Mouse (Mus musculus): Measurements from ENCODE around the gene Ppl. TPM values are rescaled to one million over a fixed set of nuclear protein-coding genes. Genes with fewer than 3 reads are reported as not detected.

Ppl gene
- total RNA-seq, 2 experiments from 2014 or later: 2.4 to 2.5 TPM

DNA sequence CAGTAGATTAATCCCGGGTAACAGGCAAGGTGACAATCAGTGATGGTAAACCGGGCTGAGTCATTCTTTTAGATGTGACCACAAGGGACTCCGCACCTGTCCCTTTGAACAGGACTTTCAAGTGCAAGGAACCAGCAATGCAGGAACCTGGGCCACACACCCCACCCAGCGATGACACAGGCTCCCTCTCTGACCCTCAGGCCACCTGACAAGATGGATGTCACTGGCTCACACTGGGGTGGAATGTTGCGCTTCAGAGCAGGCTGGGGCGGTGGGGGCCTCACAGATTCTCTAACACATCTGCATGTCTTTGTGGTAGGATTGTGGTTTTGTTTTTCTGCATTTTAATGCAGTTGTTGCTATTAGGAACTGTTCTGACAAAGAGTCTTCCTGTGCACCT lies 8.7 kb downstream of the Ppl start:
- no peak for DNase-seq

DNA sequence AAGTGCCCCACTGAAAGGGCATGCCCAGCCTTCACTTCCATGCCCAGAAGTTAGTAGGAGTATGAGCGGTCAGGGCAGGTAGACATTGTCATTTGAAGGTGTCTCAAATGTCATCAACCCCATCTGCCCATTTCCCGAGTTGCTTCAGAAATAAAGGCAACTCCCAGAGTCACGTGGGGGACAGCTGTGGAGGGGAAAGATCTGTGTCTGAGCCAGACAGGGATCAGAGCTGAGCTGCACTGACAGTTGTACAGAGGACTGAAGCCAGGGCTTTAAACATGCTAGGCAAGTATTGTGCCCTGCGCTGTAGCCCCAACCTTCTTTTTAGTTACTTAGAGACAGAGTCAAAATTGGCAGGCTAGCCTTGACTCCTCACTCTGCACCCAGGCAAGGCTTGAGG lies 12.4 kb downstream of the Ppl start:
- DNase-seq: no peak

DNA sequence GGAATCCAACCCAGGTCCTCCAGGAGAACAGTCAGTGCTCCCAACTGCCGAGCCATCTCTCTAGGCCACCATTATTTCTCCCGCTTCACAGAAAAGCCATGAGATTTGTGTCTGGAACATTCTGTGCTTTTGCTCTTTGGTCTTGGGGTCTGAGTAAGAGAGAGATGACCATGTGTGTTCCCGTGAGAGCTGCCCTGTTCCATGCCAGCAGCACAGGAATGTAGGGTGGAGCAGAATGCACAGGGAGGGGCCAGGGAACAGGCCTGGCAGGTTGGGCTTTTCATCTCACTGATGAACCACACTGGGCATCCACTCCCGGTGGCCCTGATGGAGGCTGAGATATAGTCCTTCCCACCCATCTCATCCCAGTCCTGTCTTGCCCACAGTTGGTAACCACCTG lies 12.8 kb downstream of the Ppl start:
- DNase-seq: no peak

DNA sequence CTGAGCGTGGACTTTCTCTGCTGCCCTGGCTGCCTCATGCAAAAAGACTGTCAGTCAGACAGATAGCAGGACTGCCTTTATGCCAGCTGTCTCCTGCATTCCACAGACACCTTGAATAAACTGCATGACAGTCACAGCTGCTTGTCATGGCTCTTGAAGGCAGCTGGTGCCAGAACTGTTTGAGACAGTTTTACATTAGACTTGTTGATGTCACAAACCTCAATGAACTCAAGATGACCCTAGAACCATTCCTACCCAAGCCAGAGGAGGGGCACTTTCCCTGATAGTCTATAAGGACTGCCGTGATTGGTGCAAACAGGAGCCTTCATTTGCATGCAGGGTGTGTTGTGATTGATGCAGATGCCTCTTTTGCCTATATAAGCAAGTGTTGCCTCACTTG lies 18.6 kb downstream of the Ppl start:
- no peak for DNase-seq

DNA sequence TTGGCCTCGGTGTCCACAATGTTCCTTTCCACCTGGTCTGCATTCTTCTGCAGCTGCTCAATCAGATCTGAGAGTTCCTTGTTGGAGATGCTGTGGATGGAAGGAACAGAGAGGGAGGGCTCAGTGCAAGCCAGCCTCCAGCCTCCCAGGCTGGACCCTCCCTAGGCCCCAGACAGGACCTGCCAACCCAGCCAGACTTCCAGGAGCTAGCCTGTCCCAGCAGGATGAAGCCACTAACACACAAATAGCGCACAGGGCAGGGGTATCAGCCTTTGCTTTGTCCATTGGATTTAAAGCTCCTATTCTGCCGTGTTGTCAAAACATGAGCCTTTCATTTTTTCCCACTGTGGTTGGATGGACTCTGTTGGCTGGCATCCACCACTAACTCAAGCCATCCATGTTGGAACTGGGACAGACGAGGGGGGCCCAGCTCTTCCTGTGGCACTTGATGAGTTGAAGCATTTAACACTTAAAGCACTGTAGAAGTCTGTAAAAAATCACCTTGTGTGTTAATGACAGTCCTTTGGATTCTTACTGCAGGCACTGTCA lies 19.1 kb downstream of the Ppl start:
- no peak for DNase-seq

DNA sequence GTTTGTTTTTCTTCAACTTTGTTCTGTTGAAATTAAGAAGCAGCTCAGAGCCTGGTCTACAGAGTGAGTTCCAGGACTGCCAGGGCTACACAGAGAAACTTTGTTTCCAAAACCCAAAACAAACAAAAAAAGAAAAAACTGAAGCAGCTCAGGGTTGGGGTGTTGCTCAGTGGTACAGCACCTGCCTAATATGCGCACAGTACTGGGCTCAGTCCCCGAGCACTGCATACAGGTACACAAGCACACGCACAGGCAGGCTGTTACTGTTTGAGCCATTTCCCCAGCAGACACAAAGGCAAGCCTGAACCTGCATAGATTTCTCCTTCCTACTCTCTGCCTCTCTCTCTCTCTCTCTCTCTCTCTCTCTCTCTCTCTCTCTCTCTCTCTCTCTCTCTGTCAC lies 21.2 kb downstream of the Ppl start:
- DNase-seq: no peak

DNA sequence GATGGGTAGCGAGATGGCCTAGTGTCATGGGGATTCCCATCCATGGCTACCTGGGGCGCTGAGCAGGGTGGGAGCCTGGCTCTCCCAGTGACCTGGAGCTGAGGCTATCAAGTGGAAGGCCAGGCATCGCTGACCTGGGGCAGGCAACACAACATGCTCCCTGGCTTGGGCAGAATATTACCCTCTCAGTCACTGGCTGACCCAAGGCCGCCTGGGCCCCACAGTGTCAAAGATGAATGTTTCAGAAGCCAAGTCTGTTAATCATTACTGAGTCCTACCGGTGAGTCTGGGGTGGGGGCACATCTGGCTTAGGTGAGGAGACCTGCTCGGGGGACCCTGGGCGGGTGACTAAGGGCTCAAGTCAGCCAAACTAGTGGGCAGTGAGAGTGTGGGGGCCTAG lies 22.3 kb downstream of the Ppl start:
- DNase-seq: no peak

DNA sequence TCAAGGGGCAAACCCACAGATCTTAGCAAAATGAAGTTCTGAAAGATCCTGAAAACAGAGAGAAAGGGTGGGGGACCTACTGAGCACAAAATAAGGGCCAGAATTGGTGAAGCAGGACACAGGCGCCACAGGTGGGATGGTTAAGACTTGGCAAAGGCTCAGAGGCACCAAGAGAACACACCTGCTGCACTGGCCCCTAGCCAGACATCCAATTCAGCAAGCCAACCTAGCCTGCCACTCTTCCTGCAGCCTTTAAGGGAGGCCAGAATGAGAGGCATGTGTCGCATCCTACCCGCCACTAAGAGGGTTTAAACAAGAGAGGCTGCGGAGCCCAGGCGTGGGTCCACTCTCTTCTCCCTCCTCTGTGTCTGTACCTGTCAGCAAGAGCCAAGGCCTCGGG lies 31.2 kb downstream of the Ppl start:
- DNase-seq: no peak

DNA sequence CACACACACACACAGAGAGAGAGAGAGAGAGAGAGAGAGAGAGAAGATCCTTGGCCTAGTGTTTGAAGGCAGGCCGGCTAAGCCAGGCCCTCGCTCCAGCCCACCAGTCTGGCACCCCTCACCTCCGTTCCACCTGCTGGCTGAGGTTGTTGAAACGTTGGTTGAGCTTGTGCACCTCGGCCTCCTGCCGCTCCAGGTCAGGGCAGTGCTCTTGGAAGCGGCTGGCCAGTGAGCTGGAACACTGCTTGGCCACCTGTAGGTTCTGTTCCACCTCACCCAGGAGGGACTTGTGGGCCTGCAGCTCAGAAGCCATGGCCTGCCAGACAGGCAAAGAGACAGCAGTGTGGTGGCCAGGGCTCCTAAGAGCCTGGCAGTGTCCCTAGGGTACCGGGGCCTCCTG lies 35.7 kb downstream of the Ppl start:
- no peak for DNase-seq

DNA sequence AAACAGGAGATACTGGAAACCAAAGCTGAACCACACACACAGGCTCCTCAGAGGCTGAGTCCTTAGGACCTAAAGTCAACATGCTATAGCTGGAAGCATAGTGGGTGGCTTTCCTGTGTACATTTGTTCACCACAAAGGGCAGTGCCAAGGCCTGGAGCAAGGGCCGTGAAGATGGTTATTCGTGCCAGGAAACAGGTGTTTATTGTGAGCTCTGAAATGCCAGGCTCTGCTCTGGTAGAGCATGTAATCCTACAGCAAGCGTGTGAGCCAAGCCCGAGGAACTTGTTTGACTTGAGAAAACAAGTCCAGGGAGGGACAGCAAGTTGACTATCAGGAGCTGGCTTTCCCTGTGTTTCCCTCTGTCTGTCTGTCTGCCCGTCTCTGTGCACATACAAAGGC lies 38.9 kb downstream of the Ppl start:
- no peak for DNase-seq

DNA sequence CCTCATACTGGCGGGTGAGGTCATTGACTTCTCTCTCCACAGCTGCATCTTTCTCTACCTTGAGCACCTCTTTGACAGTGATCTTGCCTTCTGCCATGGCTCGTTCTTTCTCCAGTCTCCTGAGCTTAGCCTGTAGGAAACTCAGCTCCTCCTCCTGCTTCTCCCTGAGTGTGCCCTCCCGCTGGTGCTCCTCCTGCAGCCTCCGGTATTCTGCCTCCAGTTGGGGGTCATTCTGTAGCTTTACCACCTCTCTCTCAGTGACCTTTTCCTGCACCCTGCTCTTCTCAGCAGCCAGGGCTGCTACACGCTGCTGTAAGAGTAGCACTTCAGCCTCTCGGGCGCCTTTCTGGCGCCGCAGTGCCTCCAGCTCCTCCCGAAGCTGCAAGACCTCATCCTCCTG lies 43.2 kb downstream of the Ppl start:
- DNase-seq: no peak

DNA sequence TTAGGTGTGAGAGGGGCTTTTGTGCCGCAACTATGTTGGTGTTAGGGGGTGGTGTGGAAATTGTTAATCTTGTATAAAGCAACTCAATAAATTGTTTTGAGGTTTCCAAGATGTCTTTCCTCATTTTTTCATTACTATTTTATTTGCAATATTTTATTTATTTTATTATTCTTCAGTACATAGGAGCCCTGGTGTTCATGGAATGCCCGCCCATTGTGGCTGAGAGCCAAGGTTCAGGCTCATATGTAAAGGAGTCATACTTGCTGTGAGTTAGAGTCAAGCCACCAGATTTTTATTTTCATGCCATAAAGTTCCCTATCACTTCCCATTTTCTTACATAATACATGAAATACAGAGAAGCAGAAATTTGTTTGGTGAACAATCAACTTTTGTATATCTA lies 46.0 kb downstream of the Ppl start:
- DNase-seq: no peak

DNA sequence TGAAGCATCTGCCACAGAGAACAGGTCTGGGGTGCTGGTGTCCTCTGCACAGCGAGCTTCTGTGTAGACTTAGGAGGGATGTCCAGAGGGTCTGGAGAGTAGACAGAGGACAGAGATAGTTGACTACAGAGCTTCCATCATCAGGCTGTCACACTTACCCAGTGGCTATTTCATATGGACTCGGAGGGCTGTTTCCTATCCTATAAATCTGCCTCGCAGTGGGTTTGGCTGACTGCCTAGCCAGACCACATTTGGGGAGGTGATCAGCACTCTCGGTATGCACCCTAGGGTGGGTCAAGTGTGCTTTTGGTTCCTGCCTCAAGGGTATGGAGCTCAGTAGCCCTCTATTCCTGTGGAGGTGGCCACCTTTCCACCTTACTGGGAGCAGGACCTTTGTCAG lies 47.0 kb downstream of the Ppl start:
- DNase-seq: no peak

DNA sequence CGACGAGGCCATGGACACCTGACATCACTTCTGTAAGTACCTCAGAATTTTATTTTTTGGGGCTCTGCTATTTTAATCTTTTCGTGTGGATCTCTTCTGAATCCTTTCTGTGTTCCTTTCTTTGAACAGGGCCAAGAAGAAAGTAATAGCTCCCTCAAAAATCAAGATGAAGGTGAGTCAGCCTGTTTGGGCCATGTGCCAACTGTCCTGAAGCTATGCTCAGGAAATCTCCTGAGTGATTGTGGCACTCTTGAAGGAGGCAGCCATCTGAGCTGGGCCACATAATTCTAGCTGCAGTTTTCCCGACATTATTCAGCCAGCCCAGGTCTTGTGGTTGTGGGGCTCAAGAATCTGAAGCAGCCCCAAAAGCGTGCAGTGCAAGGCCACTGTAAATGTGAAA lies 57.9 kb downstream of the Ppl start:
- no peak for DNase-seq

DNA sequence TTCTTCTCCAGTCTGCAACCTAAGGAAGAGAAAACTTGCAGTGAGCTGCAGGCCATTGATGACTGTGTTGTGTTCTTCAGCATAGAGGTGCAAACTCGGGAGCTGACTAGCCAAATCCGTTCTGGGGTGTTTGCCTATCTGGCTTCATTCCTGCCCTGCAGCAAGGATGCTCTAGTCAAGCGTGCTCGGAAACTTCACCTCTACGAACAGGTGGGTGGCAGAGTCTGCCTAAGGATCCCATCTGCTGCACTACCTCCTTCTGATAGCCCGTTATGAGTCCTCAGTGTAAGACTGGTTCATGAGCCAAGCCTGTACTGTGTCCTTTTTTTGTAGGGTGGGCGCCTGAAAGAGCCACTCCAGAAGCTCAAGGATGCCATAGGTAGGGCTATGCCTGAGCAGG lies 60.2 kb downstream of the Ppl start:
- DNase-seq: no peak

DNA sequence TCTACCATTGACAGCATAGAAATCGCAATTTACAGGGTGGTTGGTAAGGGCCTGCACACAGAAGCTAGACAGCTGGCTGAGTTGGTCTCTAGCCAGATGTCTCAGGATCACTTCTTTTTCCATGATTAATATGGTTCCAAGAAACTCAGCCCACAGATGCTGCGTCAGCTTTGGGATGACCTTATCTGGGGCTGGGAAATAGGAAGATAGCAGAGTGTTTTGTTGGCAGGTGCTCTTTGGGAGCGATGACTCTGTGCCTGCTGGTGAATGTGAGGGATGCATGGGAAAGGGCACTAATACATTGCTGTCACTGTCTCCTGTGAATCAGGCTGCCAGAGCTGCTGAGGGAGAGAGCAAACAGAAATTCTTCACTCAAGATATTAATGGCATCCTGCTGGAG lies 61.9 kb downstream of the Ppl start:
- peak; percentile 43 to 57 for DNase-seq

DNA sequence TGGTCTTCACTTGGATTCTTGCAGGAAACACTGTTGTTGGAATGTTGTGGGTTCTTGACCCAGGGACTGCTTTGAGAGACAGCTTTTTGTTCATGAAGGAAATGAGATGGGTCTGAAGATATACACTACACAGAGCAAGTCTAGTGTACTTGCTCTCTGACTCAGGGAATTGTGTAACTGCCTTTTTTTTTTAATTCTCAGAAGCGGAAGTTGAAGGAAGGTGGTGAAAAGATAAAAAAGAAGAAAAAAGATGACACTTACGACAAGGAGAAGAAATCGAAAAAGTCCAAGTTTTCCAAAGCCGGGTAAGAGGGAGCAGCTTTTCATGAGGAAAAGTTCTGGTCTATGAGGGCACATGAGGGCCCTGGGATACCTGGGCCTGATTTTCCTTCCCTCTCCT lies 68.7 kb downstream of the Ppl start:
- no peak for DNase-seq

DNA sequence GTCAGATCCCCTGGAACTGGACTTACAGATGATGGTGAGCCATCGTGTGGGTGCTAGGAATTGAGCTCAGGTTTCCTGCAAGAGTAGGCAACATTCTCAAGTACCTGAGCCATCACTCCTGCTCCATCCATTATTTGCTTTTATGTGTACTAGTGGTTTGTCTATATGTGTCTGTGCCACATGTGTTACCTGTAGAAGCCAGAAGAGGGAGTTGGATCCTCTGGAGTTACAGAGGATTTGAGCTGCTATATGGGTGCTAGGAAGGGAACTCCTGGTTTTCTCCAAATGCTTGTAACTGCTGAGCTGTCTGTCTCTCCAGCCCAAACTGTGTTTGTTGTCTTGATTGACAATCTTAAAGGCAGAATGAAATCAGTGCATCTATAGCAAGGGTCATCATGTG lies 74.1 kb downstream of the Ppl start:
- no peak for DNase-seq

DNA sequence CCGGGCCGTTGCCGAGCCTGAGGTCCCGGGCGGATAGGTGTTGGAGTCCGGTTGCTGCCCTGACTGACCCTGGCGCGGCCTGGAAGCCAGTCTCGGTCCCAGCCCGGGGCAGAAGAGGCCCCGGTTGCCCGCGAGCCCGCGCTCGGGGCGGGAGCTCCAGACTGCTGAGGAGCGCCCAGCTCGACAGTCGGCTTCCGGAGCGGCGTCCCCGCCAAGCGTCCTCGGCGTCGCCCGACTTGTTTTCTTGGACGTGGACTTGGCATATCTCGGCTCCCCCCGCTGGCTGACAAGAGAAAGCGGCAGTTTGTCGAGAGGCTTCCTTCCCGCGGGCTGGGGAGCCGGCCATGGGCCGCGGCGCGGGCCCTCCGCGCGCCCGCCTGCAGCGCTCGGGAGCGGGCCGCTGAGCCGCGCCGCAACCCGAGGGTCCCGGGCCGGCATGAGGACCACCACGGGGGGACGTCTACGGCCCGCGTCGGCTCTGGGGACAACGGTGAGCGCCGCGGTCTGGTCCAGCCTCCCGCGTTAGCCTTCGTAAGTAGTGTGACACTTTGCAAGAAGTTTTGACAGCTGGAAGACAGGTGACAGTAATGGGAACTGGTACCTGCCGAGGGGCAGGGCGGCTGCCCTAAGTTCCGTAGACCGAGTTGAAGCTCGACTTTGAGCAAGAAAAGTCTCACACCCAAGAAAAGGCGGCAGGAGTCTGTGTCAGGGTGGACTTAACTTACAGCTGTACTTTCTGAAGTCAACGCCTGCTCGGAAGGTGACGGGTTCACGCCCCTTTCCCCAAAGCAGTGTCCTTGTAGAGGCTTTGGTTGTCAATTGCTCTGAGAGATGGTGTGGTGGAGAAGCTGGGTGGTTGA lies 81.7 kb downstream of the Ppl start:
- DNase-seq: peak; percentile 69 to 72

DNA sequence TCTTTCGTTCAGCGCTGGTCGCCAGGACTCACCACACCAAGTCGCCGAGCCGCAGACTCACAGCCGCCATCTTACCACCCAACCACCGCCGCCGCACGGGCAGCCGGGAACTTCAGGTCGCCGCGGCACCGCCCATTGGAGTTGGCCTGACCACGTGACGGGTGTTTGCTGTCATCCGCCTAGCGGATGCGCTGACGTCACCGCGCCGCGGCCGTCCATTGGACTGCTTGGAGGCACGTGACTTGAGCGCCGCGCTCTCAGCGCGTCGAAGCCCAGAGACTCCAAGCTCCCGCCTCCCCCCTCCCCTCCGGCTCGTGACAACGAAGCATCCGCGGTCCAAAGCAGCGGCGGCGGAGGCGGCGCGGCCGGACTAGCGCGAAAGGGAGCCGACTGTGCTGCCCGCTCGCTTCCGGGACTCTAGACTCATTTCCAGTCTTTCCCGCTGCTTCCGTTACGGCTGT lies 82.4 kb downstream of the Ppl start, which contains the start of the genes Glyr1 and Ubn1:
TSS of gene Glyr1 (minus strand) at position 90 of the 461 bp plus-strand sequence.
TSS of gene Ubn1 (plus strand) at position 284 of the 461 bp plus-strand sequence.
- DNase-seq: peak; percentile 98 to 99

DNA sequence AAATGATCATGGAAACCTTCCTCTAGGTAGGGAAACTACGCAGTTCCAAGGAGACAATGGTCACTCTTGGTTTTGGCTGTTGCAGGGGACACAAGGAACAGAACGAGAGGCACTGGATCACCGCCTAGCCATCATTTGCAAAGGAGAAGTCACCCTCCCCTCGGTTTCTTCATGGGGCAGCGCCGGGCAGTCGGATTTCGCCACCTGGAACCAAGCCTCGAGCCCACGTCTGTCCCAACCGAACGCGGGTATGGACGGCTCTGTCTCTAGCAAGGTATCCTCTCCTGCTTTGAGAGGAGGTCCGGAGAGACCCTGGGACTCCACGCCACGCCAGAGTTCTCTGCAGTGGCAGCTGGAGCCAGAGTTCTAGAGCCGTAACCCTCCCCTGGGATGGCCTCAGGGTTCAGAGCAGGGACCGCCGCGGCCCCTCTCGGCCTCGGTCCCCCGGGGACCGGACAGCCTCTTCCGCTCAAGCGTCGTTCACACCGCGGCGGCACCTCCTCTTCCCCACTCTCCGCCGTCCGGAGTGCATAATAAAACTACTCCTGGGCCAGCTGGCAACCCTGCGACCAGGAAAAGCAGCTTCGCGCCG lies 82.9 kb downstream of the Ppl start:
- no peak for DNase-seq

DNA sequence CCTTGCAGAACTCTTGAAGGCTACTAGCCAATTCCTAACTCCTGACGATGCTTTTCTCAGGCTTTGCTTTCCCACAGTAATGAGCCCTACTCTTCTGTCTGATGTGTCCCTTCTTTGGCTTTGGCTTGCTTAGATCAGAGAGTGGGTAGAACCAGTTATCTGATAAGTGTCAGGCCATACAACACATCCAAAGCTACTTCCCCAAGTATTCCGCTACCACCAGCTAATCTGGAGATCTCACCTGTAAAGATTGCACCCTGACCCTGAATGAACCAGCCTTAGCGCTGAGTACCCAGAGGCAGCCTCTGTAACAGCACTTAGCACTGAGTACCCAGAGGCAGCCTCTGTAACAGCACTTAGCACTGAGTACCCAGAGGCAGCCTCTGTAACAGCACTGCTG lies 86.9 kb downstream of the Ppl start:
- DNase-seq: no peak

DNA sequence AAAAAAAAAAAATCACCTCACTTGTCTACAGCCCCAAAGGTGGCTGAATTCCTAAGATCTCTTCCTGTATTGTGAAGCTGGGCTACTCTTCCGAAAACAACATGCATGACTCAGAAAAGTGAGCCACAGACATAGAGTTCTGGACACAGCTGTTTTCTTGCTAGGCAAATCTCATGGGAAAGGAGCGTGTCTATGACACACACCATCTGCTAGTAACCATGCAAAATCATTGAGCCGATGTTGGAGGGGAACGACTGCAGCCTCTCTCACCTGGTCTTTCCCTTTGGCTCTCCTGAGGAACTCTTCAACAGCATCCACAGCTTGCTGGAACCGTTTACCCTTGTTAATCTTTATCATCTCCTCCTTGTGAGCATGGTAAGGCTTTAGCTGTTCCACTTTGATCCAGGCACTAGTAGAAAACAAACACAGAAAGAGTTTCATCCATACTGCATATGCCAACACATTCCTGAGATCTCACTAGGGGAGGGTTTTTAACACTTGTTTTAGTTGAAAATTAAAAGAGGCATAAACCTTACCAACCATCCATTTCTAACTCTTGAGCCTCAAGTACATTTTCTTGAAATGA lies 95.5 kb downstream of the Ppl start:
- no peak for DNase-seq

Measured in layer of hippocampus, postnatal 36 days (tissue).